Mouse (Mus musculus): ENCODE data around the gene Mgll.

Mgll gene

DNA sequence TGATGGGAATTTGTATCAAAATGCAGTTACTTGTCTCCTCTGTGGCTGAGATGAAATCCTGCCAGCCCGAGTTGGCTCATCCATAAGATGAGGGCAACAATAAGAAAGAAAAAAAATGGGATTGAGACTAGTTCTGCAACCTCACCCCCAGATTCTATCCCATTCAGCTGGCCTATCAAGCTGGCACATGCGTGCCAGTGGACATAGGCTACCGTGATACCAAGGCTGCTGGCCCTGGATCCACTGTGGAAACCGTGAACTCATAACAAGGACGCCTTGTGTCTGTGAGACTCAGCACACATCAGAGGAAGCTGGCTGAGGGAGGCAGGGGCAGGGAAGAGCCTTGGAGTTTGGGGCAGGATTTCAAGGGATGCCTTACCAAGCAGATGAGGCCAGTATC is 46.8 kb downstream of the Mgll start:
- DNase-seq (ENCODE audit: low read depth, low spot score): no peak

- DNase-seq (ENCODE audit: low read depth, low spot score): no peak
Observed at GRCm38 (mm10) chr6:88772041-88772440, 47.8 kb downstream of the Mgll start.

DNA sequence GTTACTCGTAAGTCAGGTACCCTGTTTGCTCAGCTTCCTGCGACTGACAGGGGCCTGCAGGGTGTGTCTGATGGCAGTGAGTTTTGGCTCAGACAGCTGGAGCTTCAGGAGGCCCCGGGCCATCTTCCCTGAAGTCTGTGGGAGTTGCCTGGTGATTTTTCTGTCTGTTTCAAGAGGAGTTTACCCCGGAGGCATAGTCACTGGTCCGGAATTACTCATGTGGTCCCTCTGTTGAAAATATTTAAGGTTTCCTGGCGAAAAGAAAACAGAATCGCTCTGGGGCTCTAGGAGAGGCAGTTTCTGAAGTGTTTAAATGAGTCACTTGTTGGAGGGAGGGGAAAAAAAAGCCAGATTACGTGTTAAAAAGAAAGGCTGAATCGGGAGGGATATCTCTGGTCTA is 49.8 kb downstream of the Mgll start:
- DNase-seq (ENCODE audit: low read depth, low spot score): no peak

GRCm38 (mm10) chr6:88775267-88775666 is 51.1 kb downstream of the Mgll start:
- no peak for DNase-seq (ENCODE audit: low read depth, low spot score)

DNA sequence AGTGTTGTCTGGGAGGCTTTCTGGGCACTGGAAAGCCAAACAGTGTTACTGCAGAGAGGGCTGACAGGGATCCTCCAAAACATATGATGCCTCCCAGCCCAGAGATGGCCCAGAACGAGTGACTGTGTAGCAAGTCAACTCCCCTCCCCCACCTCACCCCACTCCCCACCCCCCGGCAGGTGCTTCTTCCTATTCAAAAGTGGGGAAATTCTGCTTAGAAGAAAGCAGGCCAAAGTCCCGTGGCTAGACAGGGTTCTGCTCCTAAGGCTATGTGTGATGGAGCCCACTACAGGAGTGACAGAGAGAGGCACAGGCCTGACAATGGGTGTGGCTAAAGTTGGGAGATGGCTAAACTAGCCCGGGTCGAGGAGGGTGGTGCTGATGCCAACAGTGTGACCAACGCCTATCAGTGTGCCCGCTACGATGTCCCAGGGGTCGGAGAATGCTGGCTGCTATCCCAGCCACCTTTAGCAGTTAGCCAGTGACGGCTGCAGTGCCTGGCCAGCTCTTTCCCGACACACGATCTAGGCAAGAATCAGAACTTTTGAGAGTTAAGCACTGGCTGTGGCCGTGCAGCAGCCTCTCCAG is 52.2 kb downstream of the Mgll start:
- no peak for DNase-seq (ENCODE audit: low read depth, low spot score)

- no peak for DNase-seq (ENCODE audit: low read depth, low spot score)
Observed at GRCm38 (mm10) chr6:88776964-88777363, 52.8 kb downstream of the Mgll start.

DNA sequence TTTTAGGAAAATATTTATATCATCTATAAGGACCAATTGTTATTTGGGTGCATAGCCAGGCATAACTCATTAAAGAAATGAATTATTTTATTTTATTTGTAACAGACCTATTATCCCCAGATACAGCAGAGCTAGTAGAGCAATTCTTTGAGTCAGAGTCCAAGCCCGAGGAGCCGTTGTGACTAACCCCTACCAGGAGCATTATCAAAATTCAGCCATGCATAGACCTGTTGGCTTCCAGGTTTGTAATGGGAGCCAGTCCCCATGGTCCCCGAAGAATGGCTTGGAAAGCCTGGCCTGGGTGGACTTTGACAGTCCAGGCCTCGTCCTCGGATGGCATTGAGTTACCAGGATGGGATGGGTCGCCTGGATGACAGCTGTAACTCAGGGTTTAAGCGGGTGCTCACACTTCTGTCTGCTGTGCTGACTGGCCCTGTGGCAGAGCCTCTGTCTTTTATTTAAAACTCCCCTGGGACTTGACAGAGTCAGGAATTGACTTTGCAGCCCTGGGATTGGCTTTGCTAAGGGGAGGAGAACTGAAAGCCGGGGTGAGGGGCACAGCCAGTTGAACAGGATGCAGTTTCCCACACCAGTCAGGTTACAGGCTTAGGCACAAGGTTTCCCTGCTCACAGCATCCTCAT is 54.0 kb downstream of the Mgll start:
- no peak for DNase-seq (ENCODE audit: low read depth, low spot score)

DNA sequence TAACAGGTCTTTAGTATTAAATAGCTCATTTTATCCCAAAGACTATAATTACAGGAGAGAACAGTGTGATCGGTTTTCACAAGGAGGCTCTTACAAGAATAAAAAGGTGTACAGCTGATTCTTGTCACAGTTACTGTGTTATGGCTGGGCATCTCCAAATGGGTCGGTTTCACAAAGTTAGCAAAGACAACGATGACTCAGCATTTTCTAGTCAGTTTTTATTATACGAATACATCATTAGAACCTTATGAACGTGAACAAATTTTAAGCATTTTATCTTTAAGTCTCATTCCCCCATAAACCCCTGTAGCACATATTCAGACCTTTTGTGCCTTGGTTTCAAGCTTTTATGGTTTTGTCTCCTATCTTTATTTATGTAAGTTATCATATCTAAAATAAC is 55.5 kb downstream of the Mgll start:
- no peak for DNase-seq (ENCODE audit: low read depth, low spot score)

- no peak for DNase-seq (ENCODE audit: low read depth, low spot score)
Observed at GRCm38 (mm10) chr6:88781919-88782318, 57.7 kb downstream of the Mgll start.

GRCm38 (mm10) chr6:88782981-88783397 is 58.8 kb downstream of the Mgll start:
- no peak for DNase-seq (ENCODE audit: low read depth, low spot score)

GRCm38 (mm10) chr6:88784691-88785173 is 60.5 kb downstream of the Mgll start:
- peak; percentile 74 for DNase-seq (ENCODE audit: low read depth, low spot score)

- DNase-seq (ENCODE audit: low read depth, low spot score): no peak
Observed at GRCm38 (mm10) chr6:88785331-88785730, 61.1 kb downstream of the Mgll start.

DNA sequence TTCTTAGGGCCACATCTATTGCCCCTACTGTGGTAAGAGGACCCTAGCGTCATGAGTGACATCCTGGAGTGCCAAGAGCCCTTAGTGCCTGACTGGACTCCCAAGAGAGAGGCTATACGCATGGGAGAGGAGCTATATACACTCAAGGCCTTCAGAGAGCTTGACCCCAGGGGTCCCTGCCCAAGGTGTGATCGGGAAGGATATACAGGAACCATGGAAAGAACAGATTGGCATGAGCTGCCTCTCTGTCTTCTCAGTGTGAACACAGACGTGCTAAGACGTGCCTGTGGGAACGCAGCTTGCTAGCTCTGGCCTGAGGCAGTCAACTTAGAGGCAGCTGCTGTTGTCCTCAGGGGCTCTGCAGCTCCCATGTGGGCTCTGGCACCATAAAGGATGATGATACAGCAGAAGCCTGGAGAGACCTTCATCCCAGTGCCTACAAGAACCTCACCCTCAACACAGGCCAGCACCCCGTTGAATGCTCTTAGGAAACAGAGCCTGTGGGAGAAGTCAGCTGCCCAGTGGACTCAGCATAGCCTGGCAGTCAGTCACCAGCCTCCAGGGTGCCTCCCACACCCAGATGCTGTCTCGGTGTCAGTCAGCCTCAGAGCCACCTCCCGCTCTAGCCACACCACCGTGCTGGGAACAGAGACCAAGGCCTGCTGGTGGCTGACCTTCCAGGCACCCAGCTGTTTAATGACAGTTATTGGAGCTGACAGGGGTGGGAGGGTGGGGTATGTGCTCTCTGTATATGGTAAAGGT is 61.8 kb downstream of the Mgll start:
- DNase-seq (ENCODE audit: low read depth, low spot score): no peak

- no peak for DNase-seq (ENCODE audit: low read depth, low spot score)
Observed at GRCm38 (mm10) chr6:88786732-88787445, 62.7 kb downstream of the Mgll start.

- no peak for DNase-seq (ENCODE audit: low read depth, low spot score)
Observed at GRCm38 (mm10) chr6:88787496-88787895, 63.3 kb downstream of the Mgll start.

DNA sequence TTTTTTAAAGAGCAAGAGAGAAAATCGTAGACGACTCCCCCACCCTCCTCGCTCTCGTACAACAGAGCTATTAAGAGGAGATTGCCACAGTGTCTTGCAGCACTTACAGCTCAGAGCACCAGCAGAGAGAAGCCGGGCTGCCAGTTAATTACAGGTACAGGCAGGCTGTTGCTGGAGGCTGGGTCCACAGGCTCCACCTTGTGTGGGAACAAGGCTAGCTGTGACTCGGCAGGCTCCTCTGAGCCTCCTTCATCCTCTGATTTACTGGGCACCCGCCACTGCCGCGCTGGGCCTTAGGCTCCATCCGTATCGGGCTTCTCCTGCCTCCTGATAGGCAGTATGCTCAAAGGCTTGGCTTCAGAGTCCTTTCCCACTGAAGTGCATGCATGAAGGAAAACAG is 64.0 kb downstream of the Mgll start:
- DNase-seq (ENCODE audit: low read depth, low spot score): no peak

DNA sequence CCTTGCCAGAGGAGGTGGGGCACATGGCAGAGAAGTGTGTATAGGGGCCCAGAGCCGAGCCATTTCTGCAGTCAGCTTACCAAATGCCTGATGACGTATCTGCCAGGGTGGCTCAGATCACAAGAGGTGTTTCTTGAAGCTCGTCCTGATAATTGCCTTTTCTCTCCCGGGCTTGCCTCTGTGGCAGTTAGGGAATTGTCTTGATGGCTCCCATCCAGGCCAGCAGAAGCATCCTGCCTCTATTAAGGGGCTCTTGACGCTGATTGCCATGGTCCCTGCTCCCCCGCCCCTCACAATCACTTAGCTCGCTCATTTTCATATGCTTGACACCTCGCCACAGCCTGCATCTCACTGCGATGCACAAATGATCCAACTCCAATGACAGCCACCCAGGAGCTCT is 67.1 kb downstream of the Mgll start:
- no peak for DNase-seq (ENCODE audit: low read depth, low spot score)

DNA sequence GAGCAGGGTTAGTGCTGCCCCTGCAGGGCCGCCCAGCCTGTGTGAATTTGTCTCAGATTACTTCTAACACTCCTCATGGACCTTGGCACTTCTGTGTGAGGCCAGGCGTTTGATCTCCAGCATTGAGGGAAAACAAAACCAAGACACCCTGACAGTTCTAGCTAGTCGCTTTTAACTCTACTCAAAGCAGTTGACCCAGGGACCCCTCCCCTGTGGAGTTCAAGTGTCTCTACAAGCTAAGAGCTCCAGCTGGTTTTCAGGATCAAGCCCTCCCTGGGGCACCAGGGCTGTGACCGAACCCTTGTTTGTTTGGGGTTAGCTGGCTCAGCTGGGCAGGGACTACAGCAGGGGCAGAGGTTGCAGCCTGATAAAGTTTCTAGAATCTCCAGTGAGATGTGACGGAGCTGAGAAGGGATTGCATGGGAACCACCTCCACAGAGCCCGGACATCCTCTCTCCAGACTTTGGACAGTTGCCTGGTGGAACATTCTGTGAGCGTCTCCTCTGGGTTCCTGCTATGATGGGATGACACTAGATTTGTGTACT is 68.0 kb downstream of the Mgll start:
- no peak for DNase-seq (ENCODE audit: low read depth, low spot score)

GRCm38 (mm10) chr6:88793243-88793642 is 69.0 kb downstream of the Mgll start:
- DNase-seq (ENCODE audit: low read depth, low spot score): no peak

DNA sequence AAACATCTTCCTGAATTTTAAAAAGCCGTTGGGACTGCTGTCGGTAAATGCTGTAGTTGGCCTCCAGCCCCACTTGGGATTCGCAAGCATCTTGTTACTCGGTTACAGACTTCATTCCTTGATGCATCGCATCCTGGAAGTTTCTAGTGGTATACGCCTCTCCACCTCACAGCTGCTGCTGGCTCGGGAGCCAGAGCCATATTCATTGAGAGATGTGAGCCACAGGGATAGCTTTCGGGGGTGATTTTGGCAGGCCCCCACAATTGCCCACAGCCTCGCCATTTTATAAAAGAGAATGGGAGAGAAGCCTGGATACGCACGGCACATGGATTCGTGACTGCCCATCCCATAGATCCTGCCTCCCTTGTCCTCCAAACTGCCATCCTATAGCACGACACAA is 69.7 kb downstream of the Mgll start:
- DNase-seq (ENCODE audit: low read depth, low spot score): no peak

DNA sequence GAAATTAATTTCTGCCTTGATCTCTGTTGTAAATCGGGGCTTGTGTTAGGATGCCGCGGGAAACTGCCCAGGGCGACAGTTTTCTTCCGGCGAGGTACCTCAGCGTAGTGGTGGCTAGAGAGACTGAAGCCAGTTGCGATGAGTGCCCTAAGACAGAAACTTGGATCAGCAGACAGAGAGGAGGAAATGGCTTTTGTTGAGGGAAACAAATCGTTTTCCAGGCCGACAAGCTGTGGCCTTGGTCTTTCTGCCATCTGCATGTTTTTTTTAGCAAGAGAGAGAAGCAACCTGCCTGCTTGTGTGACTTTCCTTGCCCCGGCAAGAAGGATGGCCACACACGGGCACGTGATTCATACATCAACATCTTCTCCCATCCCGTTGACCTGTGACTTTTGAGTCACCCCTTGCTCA is 70.4 kb downstream of the Mgll start:
- DNase-seq (ENCODE audit: low read depth, low spot score): no peak

- DNase-seq (ENCODE audit: low read depth, low spot score): no peak
Observed at GRCm38 (mm10) chr6:88800191-88800590, 76.0 kb downstream of the Mgll start.
